10 mouse cellular contexts compared by ENCODE assay signal in genomic region chr9:37626103-37626567, GRCm38 (mm10). TPM values are rescaled to one million over a fixed set of nuclear protein-coding genes. Genes with fewer than 3 reads are reported as not detected.
DNase-seq lines count a peak whose midpoint lies in the region; ATAC-seq and TF ChIP-seq lines count a peak whose summit lies in the region.
"Had no signal": no experiment of that assay in that cellular context is flagged by ENCODE, and none has a peak within 500 bp of the region (broad histone marks: within the 10 kb centered on the region; RNA-seq: fewer than 3 reads in every experiment).

No protein-coding gene starts in this region.

- ATAC-seq in lung, embryonic 16.5 days (ENCODE audit: low read depth), result 0 out of 2 replicates have a peak, but pooled peaks have one; percentile 7
- no peak for ATAC-seq in lung, postnatal 0 days
- peak; percentile 70 for ATAC-seq in neural tube, embryonic 13.5 days (ENCODE audit: low read depth)

- no peak overlapping the region for H3K4me3 ChIP-seq in lung, embryonic 16.5 days (ENCODE audit: low read length)
- H3K4me3 ChIP-seq in lung, postnatal 0 days (ENCODE audit: low read depth, low read length), result no peak overlapping the region
- 0 out of 2 replicates have a peak overlapping the region, but pooled peaks have one; percentile 10 for H3K4me3 ChIP-seq in neural tube, embryonic 13.5 days
- H3K4me3 ChIP-seq: limb, embryonic 15.5 days had no signal

- no peak overlapping the region for H3K27ac ChIP-seq in lung, embryonic 16.5 days (ENCODE audit: low read length)
- H3K27ac ChIP-seq in lung, postnatal 0 days (ENCODE audit: low read length), result no peak overlapping the region
- peak overlapping the region; percentile 95 for H3K27ac ChIP-seq in neural tube, embryonic 13.5 days (replicated peaks)
- H3K27ac ChIP-seq: limb, embryonic 15.5 days had no signal

- peaks cover 3% of the 10 kb centered on the region; the same call in 1 of the 2 replicates for H3K4me1 ChIP-seq in lung, embryonic 16.5 days (replicated peaks; ENCODE audit: control insufficient read depth, insufficient read depth, low read length)
- no peaks in the 10 kb centered on the region for H3K4me1 ChIP-seq in lung, postnatal 0 days (ENCODE audit: insufficient read depth, low read depth, low read length)
- H3K4me1 ChIP-seq in neural tube, embryonic 13.5 days (replicated peaks), result peaks cover 40% of the 10 kb centered on the region

- peak; percentile 12 for DNase-seq in cerebellum, adult 11-12 months
- no peak for DNase-seq in cerebellum, adult 8-10 months
- DNase-seq in lung, postnatal 0 days (ENCODE audit: low spot score), result no peak
- peak; percentile 36 to 66 for DNase-seq in kidney, postnatal 25 days
- no peak for DNase-seq in adrenal gland, adult 2 months
- DNase-seq in thymus, postnatal 0 days (ENCODE audit: low spot score), result no peak

- no peaks in the 10 kb centered on the region for H3K36me3 ChIP-seq in lung, embryonic 16.5 days (ENCODE audit: control insufficient read depth, insufficient read depth, low read length)
- no peaks in the 10 kb centered on the region for H3K36me3 ChIP-seq in lung, postnatal 0 days (ENCODE audit: insufficient read depth, low read length)
- H3K36me3 ChIP-seq in neural tube, embryonic 13.5 days, result no peaks in the 10 kb centered on the region
- H3K36me3 ChIP-seq: limb, embryonic 15.5 days had no signal

- no peaks in the 10 kb centered on the region for H3K9me3 ChIP-seq in lung, embryonic 16.5 days (ENCODE audit: control insufficient read depth, low read length)
- no peaks in the 10 kb centered on the region for H3K9me3 ChIP-seq in lung, postnatal 0 days (ENCODE audit: low read length)
- H3K9me3 ChIP-seq in neural tube, embryonic 13.5 days, result no peaks in the 10 kb centered on the region
- H3K9me3 ChIP-seq: limb, embryonic 15.5 days had no signal

- WGBS in lung, embryonic 16.5 days, result 26% methylated on average over 3 of the region's 3 CpGs
- 39% methylated on average over 3 of the region's 3 CpGs for WGBS in lung, postnatal 0 days
- 4% methylated on average over 3 of the region's 3 CpGs for WGBS in neural tube, embryonic 13.5 days

- no peak overlapping the region for H3K9ac ChIP-seq in lung, embryonic 16.5 days (ENCODE audit: low read length)
- no peak overlapping the region for H3K9ac ChIP-seq in lung, postnatal 0 days (replicated peaks; ENCODE audit: low read depth)
- peak overlapping the region; percentile 58 for H3K9ac ChIP-seq in neural tube, embryonic 13.5 days
- H3K9ac ChIP-seq: limb, embryonic 15.5 days had no signal

- no peaks in the 10 kb centered on the region for H3K27me3 ChIP-seq in lung, embryonic 16.5 days (ENCODE audit: control insufficient read depth, insufficient read depth, low read depth, low read length)
- no peaks in the 10 kb centered on the region for H3K27me3 ChIP-seq in lung, postnatal 0 days (replicated peaks; ENCODE audit: insufficient read depth, low read length)
- no peaks in the 10 kb centered on the region for H3K27me3 ChIP-seq in neural tube, embryonic 13.5 days
- H3K27me3 ChIP-seq: limb, embryonic 15.5 days had no signal

- no peak overlapping the region for H3K4me2 ChIP-seq in lung, embryonic 16.5 days (ENCODE audit: low read depth, low read length)
- H3K4me2 ChIP-seq in lung, postnatal 0 days (replicated peaks; ENCODE audit: low read depth, low read length), result no peak overlapping the region
- H3K4me2 ChIP-seq in neural tube, embryonic 13.5 days, result peak overlapping the region; percentile 45
- H3K4me2 ChIP-seq: limb, embryonic 15.5 days had no signal

- no peak for TF ChIP-seq CTCF in lung, postnatal 0 days (IDR thresholded peaks at IDR 0.05)

- no peak for TF ChIP-seq EP300 in lung, postnatal 0 days (IDR thresholded peaks at IDR 0.05)

RNA-seq across cellular contexts. Expression of gene Spa17, which starts 12.6 kb away (rescaled TPM):
- 11.8 and 13.8 TPM in 2 replicates for polyA plus RNA-seq in lung, embryonic 16.5 days (2015; fragmentation: Nextera tagmentation; extraction: Ambion mirVana)
- 19.2 and 21.6 TPM in 2 replicates for polyA plus RNA-seq in lung, postnatal 0 days (2015; fragmentation: Nextera tagmentation; extraction: Ambion mirVana)
- polyA plus RNA-seq in neural tube, embryonic 13.5 days (2015; fragmentation: Nextera tagmentation; extraction: Ambion mirVana), result 10.9 and 12.1 TPM in 2 replicates
- 1 to 10 TPM; 3.2 to 4.0 TPM for total RNA-seq in adrenal gland, adult 2 months (2021)
- 0.51 and 1.3 TPM in 2 replicates for polyA plus RNA-seq in adrenal gland, adult 2 months (2012; rRNA removed)
- polyA plus RNA-seq in thymus, postnatal 0 days (2015; fragmentation: Nextera tagmentation; extraction: Ambion mirVana), result 2.8 and 4.3 TPM in 2 replicates

RNA-seq across cellular contexts. Expression of gene Tbrg1, which starts 31.0 kb away (rescaled TPM):
- polyA plus RNA-seq in lung, embryonic 16.5 days (2015; fragmentation: Nextera tagmentation; extraction: Ambion mirVana), result 134 and 139 TPM in 2 replicates
- 153 and 163 TPM in 2 replicates for polyA plus RNA-seq in lung, postnatal 0 days (2015; fragmentation: Nextera tagmentation; extraction: Ambion mirVana)
- 99.3 and 100 TPM in 2 replicates for polyA plus RNA-seq in neural tube, embryonic 13.5 days (2015; fragmentation: Nextera tagmentation; extraction: Ambion mirVana)
- 10 to 100 TPM; 74.5 to 81.1 TPM for total RNA-seq in adrenal gland, adult 2 months (2021)
- 23.7 and 28.7 TPM in 2 replicates for polyA plus RNA-seq in adrenal gland, adult 2 months (2012; rRNA removed)
- 111 and 115 TPM in 2 replicates for polyA plus RNA-seq in thymus, postnatal 0 days (2015; fragmentation: Nextera tagmentation; extraction: Ambion mirVana)

RNA-seq across cellular contexts. Expression of gene Panx3, which starts 42.9 kb away (rescaled TPM):
- polyA plus RNA-seq in lung, embryonic 16.5 days (2015; fragmentation: Nextera tagmentation; extraction: Ambion mirVana), result 1.0 TPM in 1 of 2 replicates, not detected in the other
- polyA plus RNA-seq in lung, postnatal 0 days (2015; fragmentation: Nextera tagmentation; extraction: Ambion mirVana), result 0.05 and 0.20 TPM in 2 replicates
- 0.22 TPM in 1 of 2 replicates, not detected in the other for polyA plus RNA-seq in neural tube, embryonic 13.5 days (2015; fragmentation: Nextera tagmentation; extraction: Ambion mirVana)
- under 1 TPM in 1 of 2 experiments, not detected in 1; 0.20 TPM for total RNA-seq in adrenal gland, adult 2 months (2021)
- polyA plus RNA-seq in adrenal gland, adult 2 months (2012; rRNA removed), result 0.10 and 0.46 TPM in 2 replicates
- polyA plus RNA-seq in thymus, postnatal 0 days (2015; fragmentation: Nextera tagmentation; extraction: Ambion mirVana), result not detected in 2 replicates
- polyA plus RNA-seq: gonadal fat pad, adult 2 months had no signal

Comparison
In these comparisons a context has a peak if more than half of its experiments do, and no peak if none do; other contexts are left out.
1. DNase-seq: peak in cerebellum, adult 11-12 months (single experiment) and kidney, postnatal 25 days (2 of 2); none in cerebellum, adult 8-10 months (single experiment), lung, postnatal 0 days (single experiment), adrenal gland, adult 2 months (single experiment) and thymus, postnatal 0 days (single experiment).